Mouse (Mus musculus) bone marrow, adult 2 months (tissue): ENCODE measurements at regions not wholly inside any gene's neighbourhood (a gene's known extent, or its start where the extent isn't known, plus 50 kb on each side); places are given as distances from the start of the nearest gene placed in this dataset.

Experiments used
- CTCF ChIP-seq: fragments of 200-500 bp; IDR thresholded peaks from 2 replicates; pipeline ENCODE4 v1.5.1; 2011; ENCODE audit warnings: low read length, control low read depth; ENCODE audit not compliant: control insufficient read depth, insufficient read depth
- POLR2A ChIP-seq: fragments of 200-500 bp; IDR thresholded peaks from 2 replicates; pipeline ENCODE4 v1.6.1; 2011; ENCODE audit warnings: low read depth, mild to moderate bottlenecking, control low read depth, low read length, borderline replicate concordance; ENCODE audit not compliant: control insufficient read depth

DNA sequence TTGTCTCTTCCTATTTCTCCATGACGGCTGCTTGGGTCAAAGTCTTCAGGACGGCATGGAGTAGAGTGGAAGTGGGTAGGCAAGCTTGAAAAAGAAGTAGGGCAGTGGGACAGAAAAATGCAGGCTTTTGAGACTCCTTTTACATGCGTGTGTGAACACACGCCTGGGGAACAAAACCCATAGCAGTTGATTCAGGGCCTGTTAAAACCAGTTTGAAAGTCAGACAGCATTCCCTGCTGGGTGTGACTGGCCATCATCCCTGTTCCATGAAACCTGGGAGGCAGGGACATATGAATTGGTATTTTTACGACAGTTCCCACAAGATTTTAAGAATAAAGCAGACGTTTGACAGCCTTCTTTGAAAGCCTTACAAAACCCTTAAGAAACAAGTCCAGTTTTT lies 226.8 kb upstream of the Cdh13 start:
- TF ChIP-seq POLR2A (no peak), CTCF (no peak)
